Mouse (Mus musculus) hematopoietic stem cell, adult 5-6 weeks (primary cell): ENCODE results near the gene Cpa4. TPM values are rescaled to one million over a fixed set of nuclear protein-coding genes. Genes with fewer than 3 reads are reported as not detected.

Experiments
- ATAC-seq, 2 experiments: fragments of 125-278 bp in 1 of 2; replicated peaks in 1 of 2; 2 replicates each; pipeline ENCODE4 v1.8.0; 2016 to 2017; ENCODE audit warnings: inconsistent platforms in 2 of 2, mild to moderate bottlenecking in 2 of 2, moderate number of reproducible peaks in 2 of 2, low read depth in 1 of 2, moderate TSS enrichment in 1 of 2; ENCODE audit not compliant: low FRiP score in 2 of 2, poor library complexity in 2 of 2, severe bottlenecking in 2 of 2, insufficient read depth in 1 of 2, low TSS enrichment in 1 of 2
- total RNA-seq: library from RNA; stranded (forward); fragments of 172-1452, 232-1000 nt; gene quantifications from 2 replicates; pipeline ENCODE4 v1.2.3, GENCODE M21; 2017

Gene Cpa4
- total RNA-seq, 1 experiment from 2014 or later, result not detected

DNA sequence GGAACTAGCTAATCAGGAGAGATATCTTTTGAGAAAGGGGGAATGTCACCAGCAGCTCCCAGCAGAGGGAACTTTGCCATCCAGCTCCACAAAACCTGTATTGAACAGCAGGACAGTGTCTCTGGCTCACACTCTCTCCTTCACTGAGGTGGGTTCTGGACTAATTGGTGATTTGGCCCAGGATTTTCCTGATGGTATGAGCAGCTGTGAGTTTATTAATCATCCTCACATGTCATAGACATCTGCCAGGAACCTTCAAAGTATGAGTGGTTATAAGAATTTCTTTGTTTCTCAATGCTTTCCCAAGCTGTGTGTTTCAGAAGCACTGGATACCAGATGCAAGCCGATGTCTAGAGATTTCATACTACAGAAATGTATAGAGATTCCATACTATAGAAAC lies 6.8 kb downstream of the Cpa4 start:
- no peak for ATAC-seq

- no peak for ATAC-seq
Measured at GRCm38 (mm10) chr6:30576477-30577203, 8.5 kb downstream of the Cpa4 start.

- ATAC-seq, result no peak
Measured at GRCm38 (mm10) chr6:30579961-30580840, 12.0 kb downstream of the Cpa4 start.

GRCm38 (mm10) chr6:30580841-30581176 lies 12.6 kb downstream of the Cpa4 start:
- no peak for ATAC-seq

- ATAC-seq, result peak in 1 of 2 experiments; percentile 56; a peak in 2 of 4 replicates
Measured at GRCm38 (mm10) chr6:30586886-30587442, 18.8 kb downstream of the Cpa4 start.

DNA sequence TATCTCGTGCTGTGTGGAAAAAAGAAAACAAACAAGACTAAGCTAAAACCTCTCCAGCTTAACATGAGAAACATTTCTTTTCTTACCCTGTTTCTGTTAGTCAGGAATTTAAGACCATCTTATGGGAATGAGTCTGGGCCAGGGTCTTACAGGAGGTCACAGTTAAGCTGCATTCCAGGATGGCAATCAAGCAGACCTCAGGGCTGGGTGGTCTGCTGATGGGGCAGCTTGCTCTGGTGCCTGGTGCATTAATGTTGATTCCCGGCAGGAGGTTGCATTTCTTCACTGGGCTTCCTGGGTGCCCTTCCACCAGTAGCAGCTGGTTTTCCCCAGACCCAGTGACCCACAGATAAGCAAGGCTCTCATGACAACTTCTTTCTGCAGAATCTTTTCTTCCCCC lies 21.6 kb downstream of the Cpa4 start:
- no peak for ATAC-seq

- ATAC-seq, result no peak
Measured at GRCm38 (mm10) chr6:30591851-30592404, 23.8 kb downstream of the Cpa4 start.

DNA sequence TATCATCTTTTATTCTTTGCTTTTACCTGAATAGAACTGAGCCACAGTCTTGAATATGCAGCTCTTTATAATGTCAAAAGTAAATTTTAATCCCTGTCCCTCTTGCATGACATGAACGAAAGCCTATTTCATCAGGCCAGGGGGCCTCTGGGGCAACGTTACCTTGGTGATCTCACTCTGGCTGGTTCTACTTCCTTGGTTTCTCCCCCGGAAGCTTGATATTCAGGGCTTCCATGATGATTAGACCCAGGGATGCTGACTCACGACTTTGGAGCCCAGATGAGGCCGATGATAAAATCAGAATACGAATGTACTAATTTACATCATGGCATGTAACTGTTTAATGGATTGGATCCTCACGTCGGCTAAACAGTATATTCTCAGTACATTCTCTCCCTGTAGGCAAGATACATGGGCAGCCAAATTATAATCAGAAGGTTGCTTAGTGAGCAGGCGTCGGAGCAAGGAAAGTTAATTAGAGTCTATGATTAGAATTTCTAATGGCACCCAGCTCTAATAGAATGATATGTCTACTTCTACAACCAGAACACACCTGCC lies 24.3 kb downstream of the Cpa4 start:
- 0 out of 4 replicates have a peak, but pooled peaks of 1 of the 2 experiments have one; percentile 14 for ATAC-seq

DNA sequence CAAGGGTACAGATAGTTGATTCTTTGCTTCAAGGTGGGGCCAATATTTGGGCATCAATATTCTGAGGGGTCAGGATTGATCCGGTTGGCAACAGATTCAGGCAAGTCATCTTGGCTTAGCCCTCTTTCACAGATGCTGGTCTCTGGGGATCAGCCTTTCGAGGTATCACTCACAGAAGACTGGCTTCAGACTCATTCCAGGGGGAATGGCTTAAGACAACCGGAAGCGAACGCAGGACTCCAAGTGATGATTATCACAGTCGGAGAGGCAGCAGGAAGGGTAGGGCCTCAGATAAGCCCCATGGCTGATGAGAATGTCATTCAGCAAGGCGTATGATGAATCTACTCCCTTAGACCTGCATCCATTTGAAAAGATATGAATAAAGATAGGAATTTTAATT lies 26.2 kb downstream of the Cpa4 start:
- no peak for ATAC-seq

GRCm38 (mm10) chr6:30596230-30596898 lies 28.2 kb downstream of the Cpa4 start:
- no peak for ATAC-seq

GRCm38 (mm10) chr6:30600033-30600432 lies 31.9 kb downstream of the Cpa4 start:
- no peak for ATAC-seq

- ATAC-seq, result no peak
Measured at GRCm38 (mm10) chr6:30600995-30601394, 32.8 kb downstream of the Cpa4 start.

- ATAC-seq, result no peak
Measured at GRCm38 (mm10) chr6:30604342-30604867, 36.2 kb downstream of the Cpa4 start.

- no peak for ATAC-seq
Measured at GRCm38 (mm10) chr6:30605111-30605510, 36.9 kb downstream of the Cpa4 start.

DNA sequence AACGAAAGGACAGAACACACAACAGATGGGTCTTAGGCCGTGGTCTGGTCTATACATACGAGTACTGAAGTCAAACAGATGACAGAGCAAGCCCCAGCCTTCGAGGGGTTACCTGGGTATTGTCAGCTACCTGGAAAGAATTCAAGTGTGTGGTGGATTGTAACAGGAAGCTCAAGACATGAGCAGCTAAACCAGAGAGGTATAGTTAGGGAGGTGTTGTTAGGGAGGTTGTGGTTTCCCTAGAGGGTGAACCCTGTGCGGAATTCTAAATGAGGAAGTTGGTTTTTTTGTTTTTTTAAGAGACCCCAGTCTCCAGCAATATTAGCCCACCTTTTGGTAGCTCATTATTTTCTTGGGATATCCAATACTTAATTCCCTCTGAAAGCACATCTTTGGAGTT lies 37.5 kb downstream of the Cpa4 start:
- ATAC-seq, result peak; percentile 86 to 88

DNA sequence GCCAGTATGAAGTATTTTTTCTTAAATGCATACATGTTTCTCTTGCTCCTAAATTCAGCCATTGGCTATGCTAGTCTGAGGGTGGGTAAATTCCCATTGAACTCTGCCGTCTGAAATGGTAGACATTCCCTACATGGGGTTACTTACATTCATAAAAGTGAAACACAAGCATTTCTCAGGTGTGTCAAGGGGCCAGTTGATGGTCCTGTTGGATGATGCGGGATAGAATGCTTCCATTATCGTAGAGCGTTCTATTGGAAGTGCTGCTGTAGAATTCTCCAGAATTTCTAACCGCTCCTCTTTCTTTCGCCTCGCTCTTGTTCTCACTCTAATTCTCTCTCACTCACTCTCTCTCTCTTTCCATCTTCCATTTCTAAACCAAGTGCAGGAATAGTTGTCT lies 42.5 kb downstream of the Cpa4 start, which contains the start of gene Cpa5:
Gene Cpa5 (plus strand): TSS at position 301 of the 400 bp plus-strand sequence.
- no peak for ATAC-seq

- no peak for ATAC-seq
Measured at GRCm38 (mm10) chr6:30611212-30611611, 43.0 kb downstream of the Cpa4 start.
